Comparison of ENCODE assay signal across 9 mouse cellular contexts in the genomic region with DNA sequence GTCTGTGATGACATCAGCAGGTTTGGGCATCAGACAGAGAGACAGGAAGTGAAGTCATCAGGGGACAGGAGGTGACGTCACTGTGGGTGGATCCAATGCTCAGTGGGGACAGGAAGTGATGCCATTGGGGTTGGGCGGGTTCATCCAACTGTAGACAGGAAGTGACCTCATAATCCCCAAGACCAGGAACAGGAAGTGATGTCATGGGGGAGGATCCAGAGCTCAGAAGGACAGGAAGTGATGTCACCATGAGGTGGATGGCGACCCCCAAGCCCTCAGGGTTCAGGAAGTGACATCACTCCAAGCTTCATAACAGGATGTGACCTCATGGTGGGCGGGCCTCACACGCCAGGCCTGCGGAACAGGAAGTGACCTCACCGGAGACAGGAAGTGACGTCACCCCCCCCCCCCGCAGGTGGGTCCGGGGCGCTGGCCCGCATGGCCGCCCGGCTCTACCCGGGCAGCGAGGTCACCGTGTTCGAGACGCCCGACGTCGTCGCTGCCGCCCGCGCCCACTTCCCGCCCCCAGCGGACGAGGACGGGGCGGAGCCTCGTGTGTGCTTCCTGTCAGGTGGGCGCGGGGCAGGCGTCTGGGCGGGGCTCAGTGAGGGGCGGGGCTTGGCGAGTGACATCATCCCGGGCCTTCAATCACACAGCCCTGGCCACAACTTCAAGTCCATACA. TPM values are rescaled to one million over a fixed set of nuclear protein-coding genes. Genes with fewer than 3 reads are reported as not detected.
DNase-seq lines count a peak whose midpoint lies in the region; ATAC-seq and TF ChIP-seq lines count a peak whose summit lies in the region.
"Had no signal": no experiment of that assay in that cellular context is flagged by ENCODE, and none has a peak within 500 bp of the region (broad histone marks: within the 10 kb centered on the region; RNA-seq: fewer than 3 reads in every experiment).

No protein-coding gene starts in this region.

- TF ChIP-seq POLR2A in thymus, adult 2 months (IDR thresholded peaks at IDR 0.05; ENCODE audit: control insufficient read depth, extremely low read depth, insufficient read depth, low read length, poor library complexity), result no peak

- WGBS in kidney, postnatal 0 days, result 98% methylated on average over 34 of the region's 39 CpGs
- WGBS in midbrain, embryonic 16.5 days, result 94% methylated on average over 36 of the region's 39 CpGs
- 97% methylated on average over 38 of the region's 39 CpGs for WGBS in thymus, adult 2 months

- no peak overlapping the region for H3K4me3 ChIP-seq in kidney, postnatal 0 days (replicated peaks; ENCODE audit: low read depth, low read length)
- H3K4me3 ChIP-seq in E14TG2a.4 (replicated peaks; ENCODE audit: low read length), result peak overlapping the region; percentile 26; the same call in 1 of the 2 replicates
- H3K4me3 ChIP-seq in midbrain, embryonic 16.5 days (ENCODE audit: low read depth, low read length), result no peak overlapping the region
- no peak overlapping the region for H3K4me3 ChIP-seq in thymus, adult 2 months (ENCODE audit: control insufficient read depth, insufficient read depth, low read length)
- H3K4me3 ChIP-seq: embryonic facial prominence, embryonic 12.5 days had no signal

- TF ChIP-seq CTCF in kidney, postnatal 0 days (IDR thresholded peaks at IDR 0.05; ENCODE audit: low read depth), result no peak
- TF ChIP-seq CTCF in E14TG2a.4 (conservative IDR thresholded peaks at IDR 0.05; ENCODE audit: low read length), result no peak
- no peak for TF ChIP-seq CTCF in thymus, adult 2 months (IDR thresholded peaks at IDR 0.05; ENCODE audit: borderline replicate concordance, control insufficient read depth, extremely low read depth, insufficient read depth, low read length, poor library complexity)

- ATAC-seq in kidney, postnatal 0 days (replicated peaks; ENCODE audit: low FRiP score, low read depth), result peak; percentile 47; the same call in 1 of the 2 replicates
- peak; percentile 24 for ATAC-seq in granulocyte monocyte progenitor cell, adult 5-6 weeks (replicated peaks; ENCODE audit: poor library complexity, severe bottlenecking)
- 0 out of 2 replicates have a peak, but pooled peaks have one; percentile 7 for ATAC-seq in midbrain, embryonic 16.5 days

- no peaks in the 10 kb centered on the region for H3K4me1 ChIP-seq in kidney, postnatal 0 days (replicated peaks; ENCODE audit: insufficient read depth, low read length)
- no peaks in the 10 kb centered on the region for H3K4me1 ChIP-seq in E14TG2a.4 (replicated peaks; ENCODE audit: low read depth, low read length)
- H3K4me1 ChIP-seq in midbrain, embryonic 16.5 days (ENCODE audit: control insufficient read depth, insufficient read depth, low read length), result no peaks in the 10 kb centered on the region
- no peaks in the 10 kb centered on the region for H3K4me1 ChIP-seq in thymus, adult 2 months (replicated peaks; ENCODE audit: control insufficient read depth, insufficient read depth, low read length)
- H3K4me1 ChIP-seq: embryonic facial prominence, embryonic 12.5 days had no signal

- no peak overlapping the region for H3K4me2 ChIP-seq in kidney, postnatal 0 days (ENCODE audit: low read length)
- H3K4me2 ChIP-seq in midbrain, embryonic 16.5 days (ENCODE audit: low read length), result no peak overlapping the region
- H3K4me2 ChIP-seq: embryonic facial prominence, embryonic 12.5 days had no signal

- H3K9ac ChIP-seq in kidney, postnatal 0 days (ENCODE audit: low read depth, low read length), result no peak overlapping the region
- no peak overlapping the region for H3K9ac ChIP-seq in midbrain, embryonic 16.5 days (ENCODE audit: low read depth, low read length)
- H3K9ac ChIP-seq: embryonic facial prominence, embryonic 12.5 days had no signal

- H3K27me3 ChIP-seq in kidney, postnatal 0 days (ENCODE audit: insufficient read depth, low read length), result no peaks in the 10 kb centered on the region
- peaks cover 3% of the 10 kb centered on the region for H3K27me3 ChIP-seq in E14TG2a.4 (ENCODE audit: insufficient read depth, low read length)
- no peaks in the 10 kb centered on the region for H3K27me3 ChIP-seq in midbrain, embryonic 16.5 days (ENCODE audit: control insufficient read depth, insufficient read depth, low read depth, low read length)
- no peaks in the 10 kb centered on the region for H3K27me3 ChIP-seq in thymus, adult 2 months (ENCODE audit: control insufficient read depth, insufficient read depth, low read length)
- H3K27me3 ChIP-seq: embryonic facial prominence, embryonic 12.5 days had no signal

- no peak for DNase-seq in kidney, postnatal 0 days (ENCODE audit: low spot score)
- no peak for DNase-seq in kidney, adult 11 months
- DNase-seq in thymus, adult 2 months, result no peak
- DNase-seq in spleen, adult 12 weeks (ENCODE audit: low spot score), result no peak
- DNase-seq: adrenal gland, postnatal 25 days had no signal

- peaks cover 40% of the 10 kb centered on the region for H3K9me3 ChIP-seq in kidney, postnatal 0 days (replicated peaks; ENCODE audit: low read length)
- peaks cover 39% of the 10 kb centered on the region for H3K9me3 ChIP-seq in E14TG2a.4 (ENCODE audit: low read length)
- H3K9me3 ChIP-seq in midbrain, embryonic 16.5 days (replicated peaks; ENCODE audit: control insufficient read depth, low read length, poor library complexity, severe bottlenecking), result peaks cover 43% of the 10 kb centered on the region

- H3K36me3 ChIP-seq in kidney, postnatal 0 days (ENCODE audit: insufficient read depth, low read length), result no peaks in the 10 kb centered on the region
- peaks cover 18% of the 10 kb centered on the region for H3K36me3 ChIP-seq in E14TG2a.4 (ENCODE audit: insufficient read depth, low read length)
- H3K36me3 ChIP-seq in midbrain, embryonic 16.5 days (ENCODE audit: control insufficient read depth, insufficient read depth, low read length), result peaks cover 20% of the 10 kb centered on the region
- no peaks in the 10 kb centered on the region for H3K36me3 ChIP-seq in thymus, adult 2 months (ENCODE audit: control insufficient read depth, insufficient read depth, low read length)

- H3K27ac ChIP-seq in kidney, postnatal 0 days, result no peak overlapping the region
- no peak overlapping the region for H3K27ac ChIP-seq in midbrain, embryonic 16.5 days (ENCODE audit: low read length)
- no peak overlapping the region for H3K27ac ChIP-seq in thymus, adult 2 months (ENCODE audit: control insufficient read depth, insufficient read depth, low read length)
- H3K27ac ChIP-seq: embryonic facial prominence, embryonic 12.5 days had no signal

RNA-seq across cellular contexts. Expression of gene Asmt, which starts 3.6 kb away (rescaled TPM):
- not detected in 2 replicates for polyA plus RNA-seq in kidney, postnatal 0 days (2015; fragmentation: Nextera tagmentation; extraction: Ambion mirVana)
- total RNA-seq in granulocyte monocyte progenitor cell, adult 5-6 weeks (2014; fragmentation: Nextera tagmentation), result not detected in 2 replicates
- total RNA-seq in granulocyte monocyte progenitor cell, adult 5-6 weeks (2017), result not detected in 2 replicates
- not detected in 2 replicates for polyA plus RNA-seq in midbrain, embryonic 16.5 days (2015; fragmentation: Nextera tagmentation; extraction: Ambion mirVana)
- polyA plus RNA-seq in thymus, adult 2 months (2012; rRNA removed), result not detected in 2 replicates
- total RNA-seq: adrenal gland, postnatal 25 days had no signal
- polyA plus RNA-seq: embryonic facial prominence, embryonic 12.5 days had no signal
